Mouse (Mus musculus) fat pad, adult 2 months (tissue): ENCODE results near the gene Tacr2.

Experiments used
- DNase-seq: peaks from one replicate; pipeline ENCODE4 v3.0.0-alpha.2; 2011; ENCODE audit warnings: low read depth, low spot score; ENCODE audit errors: extremely low read depth

Gene Tacr2

DNA sequence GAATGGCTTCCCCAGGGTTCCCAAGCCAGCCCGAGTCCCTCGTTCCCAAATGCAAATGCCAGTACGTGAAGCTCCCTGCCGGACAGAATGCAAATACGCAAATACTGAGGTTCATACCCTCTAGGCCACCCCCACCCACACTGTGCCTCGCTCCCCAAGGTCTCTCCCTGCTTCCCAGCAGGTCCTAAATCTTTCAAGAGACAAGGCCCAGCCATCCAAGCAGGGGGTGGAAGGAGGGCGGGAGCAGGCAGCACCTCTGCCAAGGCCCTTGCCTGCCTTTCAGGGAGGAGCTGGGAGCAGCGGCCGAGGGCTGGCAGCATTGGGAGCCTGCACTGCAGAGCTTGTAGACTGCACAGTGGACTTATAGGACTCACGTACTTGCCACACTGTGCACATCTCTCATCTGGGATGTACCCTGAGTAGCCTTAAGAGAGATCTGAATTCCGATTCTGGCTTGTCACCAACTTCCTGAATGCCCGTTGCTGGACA is at the start of gene Tacr2:
Gene Tacr2 (plus strand): TSS at position 439 of the 489 bp plus-strand sequence.
- no peak for DNase-seq

DNA sequence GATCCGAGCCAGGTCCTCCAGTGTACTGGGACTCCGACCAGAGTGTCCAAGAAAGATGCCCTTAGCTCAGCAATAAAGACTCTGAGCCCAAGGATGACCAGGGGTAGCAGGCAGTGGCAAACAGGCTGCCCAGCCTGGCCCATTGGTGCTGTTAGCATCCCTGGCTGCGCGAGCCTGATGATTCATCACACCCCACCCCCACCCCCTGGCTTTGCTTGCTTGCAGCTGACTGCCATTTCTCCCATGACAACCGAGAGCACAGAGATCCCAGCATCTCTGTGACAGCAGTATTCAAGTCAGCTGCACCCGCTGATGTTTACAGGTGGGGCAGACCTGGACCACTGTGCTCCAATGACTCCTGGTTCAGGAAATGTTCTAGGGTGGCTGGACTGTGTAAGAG is 49.7 kb upstream of the Tacr2 start:
- no peak for DNase-seq

GRCm38 (mm10) chr10:62208241-62208896 is 43.9 kb upstream of the Tacr2 start:
- DNase-seq, result no peak

DNA sequence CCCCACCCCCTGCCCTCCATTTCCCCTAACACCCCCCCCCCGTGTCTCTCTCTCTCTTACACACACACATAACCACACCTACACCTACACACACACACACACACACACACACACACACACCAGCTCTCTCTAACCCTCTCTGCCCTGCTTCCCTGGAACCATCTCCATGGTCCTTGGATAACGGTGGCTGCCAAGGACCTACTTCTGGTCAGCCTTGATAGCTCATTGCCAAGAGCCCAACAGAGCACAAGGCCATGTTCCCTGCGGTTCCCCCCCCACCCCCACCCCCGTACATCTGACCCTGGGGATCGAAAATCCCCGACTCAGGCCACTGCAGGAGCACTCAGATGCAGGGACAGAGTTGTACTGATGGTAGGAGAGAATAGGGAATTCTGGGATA is 40.9 kb upstream of the Tacr2 start:
- no peak for DNase-seq

GRCm38 (mm10) chr10:62215169-62215616 is 37.0 kb upstream of the Tacr2 start:
- no peak for DNase-seq

DNA sequence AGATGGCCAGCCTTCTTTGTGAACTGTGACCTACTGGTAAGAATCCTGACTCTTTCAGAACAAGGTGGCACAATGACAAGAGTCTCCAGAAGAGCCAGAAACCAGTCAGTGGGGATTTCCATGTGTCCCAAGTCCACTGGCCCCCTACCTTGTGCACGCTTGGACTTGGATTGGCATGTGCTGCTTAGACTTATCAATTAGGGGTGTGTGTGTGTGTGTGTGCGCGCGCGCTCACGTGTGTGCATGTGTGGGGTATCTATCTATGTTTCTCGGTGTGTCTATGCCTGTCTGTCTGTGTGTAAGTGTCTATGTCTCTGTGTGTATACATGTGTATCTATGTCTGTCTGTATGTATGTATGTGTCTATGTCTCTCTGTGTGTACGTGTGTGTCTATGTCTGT is 36.6 kb upstream of the Tacr2 start:
- DNase-seq, result no peak

GRCm38 (mm10) chr10:62216595-62216994 is 35.6 kb upstream of the Tacr2 start:
- no peak for DNase-seq

GRCm38 (mm10) chr10:62217196-62217595 is 35.0 kb upstream of the Tacr2 start:
- no peak for DNase-seq

GRCm38 (mm10) chr10:62218044-62218788 is 34.0 kb upstream of the Tacr2 start:
- no peak for DNase-seq

DNA sequence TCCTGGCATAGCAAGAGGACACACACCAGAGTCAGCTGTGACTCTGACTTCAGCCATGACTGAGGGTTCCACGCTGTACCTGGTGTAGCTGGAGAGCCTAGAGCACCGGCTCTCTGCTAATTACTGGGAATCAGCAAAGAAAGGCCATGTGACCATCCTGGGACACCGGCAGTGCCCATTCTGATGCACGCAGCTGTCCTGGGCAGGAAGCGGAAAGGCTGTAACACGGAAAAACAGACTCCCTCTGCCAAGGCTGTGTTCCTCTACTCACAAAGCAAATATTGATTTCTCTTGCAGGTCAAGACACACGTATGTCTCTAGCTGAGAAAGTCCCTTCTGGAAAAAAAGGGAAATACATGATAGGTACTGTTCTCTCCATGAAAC is 33.5 kb upstream of the Tacr2 start:
- DNase-seq, result no peak

DNA sequence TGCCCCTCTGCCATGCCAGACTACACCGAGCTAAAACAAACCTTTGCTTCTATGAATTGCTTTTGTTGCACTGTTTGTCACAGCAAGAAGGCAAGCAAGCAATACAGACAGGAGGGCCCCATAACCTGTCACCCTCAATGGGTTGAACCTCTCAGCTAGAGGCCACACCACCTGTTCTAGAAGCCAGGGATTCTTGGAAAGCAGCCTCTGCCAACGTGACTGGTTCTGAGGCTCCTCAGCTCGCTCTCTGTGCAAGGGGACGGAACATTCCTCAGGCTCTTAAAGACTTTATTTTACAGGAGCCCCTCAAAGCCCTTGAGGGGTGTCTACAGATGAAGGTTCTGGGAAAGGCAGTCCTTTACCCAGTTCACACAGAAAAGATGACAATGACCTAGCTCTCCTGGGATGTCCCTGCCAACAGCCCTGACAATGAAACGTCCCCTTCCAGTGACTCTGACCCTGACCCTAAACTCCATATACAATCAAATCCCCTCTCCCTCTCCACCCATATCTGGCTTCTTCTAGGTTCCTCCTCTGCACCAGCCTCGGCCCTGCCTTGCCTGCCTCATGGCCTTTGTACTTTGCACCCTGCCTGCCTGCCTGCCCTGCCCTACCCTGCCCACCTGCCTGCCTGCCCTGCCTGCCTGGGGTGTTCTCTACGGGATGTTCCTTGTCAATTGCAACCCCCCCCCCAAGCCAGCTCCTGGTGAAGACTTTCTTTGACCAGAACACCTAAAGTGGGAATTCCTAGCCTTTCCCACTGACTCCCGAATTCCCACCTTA is 31.3 kb upstream of the Tacr2 start:
- DNase-seq, result no peak

DNA sequence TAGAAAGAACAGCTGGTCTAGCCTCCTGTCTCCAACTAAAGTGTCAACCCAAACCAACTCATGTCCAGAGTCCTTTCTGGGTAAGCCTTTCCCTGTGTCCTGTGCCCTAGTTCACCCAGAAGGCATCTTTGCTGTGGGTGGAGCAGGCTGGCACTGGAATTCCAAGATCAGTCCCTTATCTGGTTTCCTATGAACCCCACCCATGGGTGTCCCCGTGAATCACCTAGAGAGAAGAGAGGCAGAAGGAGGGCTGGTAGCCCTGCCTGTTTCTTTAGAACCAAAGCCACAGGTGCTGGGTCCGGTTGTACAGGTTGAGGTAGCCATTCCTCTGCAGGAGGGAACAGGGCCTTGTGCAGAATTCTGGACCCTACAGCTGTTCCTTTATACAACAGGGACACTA is 30.6 kb upstream of the Tacr2 start:
- no peak for DNase-seq

GRCm38 (mm10) chr10:62222777-62223176 is 29.5 kb upstream of the Tacr2 start:
- DNase-seq, result no peak

GRCm38 (mm10) chr10:62224231-62224630 is 28.0 kb upstream of the Tacr2 start:
- DNase-seq, result no peak

DNA sequence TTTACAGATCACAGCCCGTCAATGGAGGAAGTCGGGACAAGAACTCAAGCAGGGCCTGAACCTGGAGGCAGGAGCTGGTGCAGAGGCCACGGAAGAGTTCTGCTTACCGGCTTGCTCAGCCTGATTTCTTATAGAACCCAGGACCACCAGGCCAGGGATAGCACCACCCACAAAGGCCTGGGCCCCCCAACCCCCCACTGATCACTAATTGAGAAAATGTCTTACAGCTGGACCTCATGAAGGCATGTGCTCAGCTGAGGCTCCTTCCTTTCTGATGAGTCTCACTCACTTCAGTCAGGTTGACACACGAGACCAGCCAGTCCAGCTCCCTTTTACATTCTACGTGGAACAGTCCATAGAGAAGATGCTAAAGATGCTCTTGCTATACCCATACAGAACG is 26.4 kb upstream of the Tacr2 start:
- DNase-seq, result no peak

- DNase-seq, result no peak
Observed at GRCm38 (mm10) chr10:62228126-62228525, 24.1 kb upstream of the Tacr2 start.

- DNase-seq, result no peak
Observed at GRCm38 (mm10) chr10:62230708-62231394, 21.4 kb upstream of the Tacr2 start, which contains the start of gene Tspan15. TSS of gene Tspan15 (minus strand) at chr10:62231251.

DNA sequence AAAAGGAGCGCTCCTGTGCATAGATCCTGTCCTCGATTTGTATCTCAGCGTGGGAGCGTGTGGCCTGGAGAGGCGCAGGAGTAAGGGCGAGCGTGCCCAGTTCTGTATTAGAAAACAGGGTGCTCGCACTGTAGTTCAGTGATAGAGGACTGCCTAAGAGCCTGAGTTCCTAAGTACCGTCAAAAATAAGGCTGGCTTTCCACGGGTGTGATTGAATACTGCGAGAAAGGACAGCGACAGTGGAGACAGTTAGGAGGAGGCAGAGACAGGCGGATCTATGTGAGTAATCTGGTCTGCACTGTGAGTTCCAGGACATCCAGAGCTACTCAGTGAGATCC is 20.9 kb upstream of the Tacr2 start:
- no peak for DNase-seq

GRCm38 (mm10) chr10:62231811-62232210 is 20.4 kb upstream of the Tacr2 start:
- DNase-seq, result no peak

- DNase-seq, result no peak
Observed at GRCm38 (mm10) chr10:62236165-62236564, 16.1 kb upstream of the Tacr2 start.

GRCm38 (mm10) chr10:62237205-62237604 is 15.0 kb upstream of the Tacr2 start:
- DNase-seq, result no peak
